Mouse (Mus musculus): Measurements from ENCODE around the gene I830077J02Rik.
"Not testable (repeated sequence)": the region's sequence is repeated elsewhere in the genome, so short reads cannot be mapped to it uniquely, and the experiment has no call there.

The I830077J02Rik gene

DNA sequence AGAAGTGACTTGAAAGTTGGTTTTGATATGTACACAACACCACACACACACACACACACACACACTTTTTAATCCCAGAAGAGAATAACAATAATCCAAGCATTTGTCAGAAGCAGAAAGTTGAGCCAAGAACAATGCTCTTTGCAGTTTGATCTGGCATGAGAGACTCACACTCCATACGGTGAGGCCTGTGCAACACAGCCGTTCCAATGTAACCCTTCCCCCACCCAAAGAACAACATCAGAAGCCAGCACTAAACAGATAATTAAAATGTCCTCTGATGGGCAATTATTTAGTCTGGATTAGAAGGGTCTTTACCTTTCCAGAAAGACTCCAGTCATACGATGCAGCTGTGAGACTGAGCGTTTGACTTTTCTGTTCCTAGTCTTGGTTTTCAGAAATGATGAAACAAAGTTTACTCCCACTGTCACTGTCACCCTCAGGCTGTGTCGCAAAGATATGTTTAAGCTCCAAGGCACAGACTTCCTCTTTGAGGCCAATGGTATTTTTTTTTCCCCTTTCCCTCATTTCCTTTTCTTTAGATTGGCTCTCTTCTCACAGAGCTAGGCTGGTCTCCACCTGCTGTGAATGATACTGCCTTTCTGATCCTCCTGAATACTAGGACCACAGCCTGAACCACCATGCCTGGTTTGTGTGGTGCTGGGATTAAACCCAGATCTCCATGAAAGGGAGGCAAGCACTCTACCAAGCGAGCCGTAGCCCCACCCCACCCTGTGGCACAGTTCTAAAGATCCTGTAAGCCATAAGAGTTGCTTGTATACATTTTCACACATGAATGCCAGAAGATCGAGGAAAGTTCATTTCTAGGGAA is at the start of gene I830077J02Rik:
Gene I830077J02Rik (minus strand): TSS at position 425 of the 832 bp plus-strand sequence.
- no peak for DNase-seq (ENCODE audit: low spot score in 2 of 2)

DNA sequence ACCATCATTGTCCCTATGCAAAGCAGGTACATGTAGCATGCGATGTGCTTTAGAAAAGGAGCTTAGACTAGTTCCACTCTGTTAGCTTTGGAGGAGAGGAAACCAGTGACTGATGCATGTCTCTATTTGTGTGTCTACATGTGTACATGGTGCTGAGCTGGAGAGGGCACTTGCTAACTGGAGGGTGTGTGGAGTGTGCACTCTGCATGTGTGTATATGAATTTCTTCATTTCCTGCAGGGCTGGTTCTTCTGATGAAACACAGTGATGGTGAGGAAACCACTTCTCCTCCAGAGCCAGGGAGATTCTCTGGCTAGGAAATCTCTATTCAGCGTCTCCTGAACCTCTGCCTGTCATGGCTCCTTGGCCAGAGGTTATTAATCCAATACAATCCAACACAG is 41.7 kb upstream of the I830077J02Rik start:
- DNase-seq (ENCODE audit: low spot score in 2 of 2) = no peak

DNA sequence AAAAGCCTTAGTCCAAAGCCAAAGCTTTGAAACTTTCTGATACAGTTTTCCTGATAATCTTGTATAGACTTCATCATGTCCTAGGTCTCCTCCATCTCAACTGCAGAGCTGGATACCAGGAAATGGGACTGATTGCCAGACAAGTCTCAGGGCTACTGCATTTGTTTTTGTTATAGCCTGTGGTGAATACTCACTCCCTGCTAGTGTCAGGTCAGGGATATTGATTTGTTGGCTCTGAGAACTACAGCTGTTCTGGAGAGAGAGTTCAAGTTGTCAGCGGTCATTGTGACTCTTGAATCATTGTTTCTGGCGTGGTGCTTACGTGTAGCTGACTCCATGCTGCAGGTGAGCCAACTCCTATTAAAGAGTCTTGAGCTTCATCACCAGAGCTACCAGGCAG is 40.9 kb upstream of the I830077J02Rik start, which contains the start of gene Ovgp1:
Gene Ovgp1 (plus strand): TSS at position 301 of the 400 bp plus-strand sequence.
- DNase-seq (ENCODE audit: low spot score in 2 of 2) = no peak

DNA sequence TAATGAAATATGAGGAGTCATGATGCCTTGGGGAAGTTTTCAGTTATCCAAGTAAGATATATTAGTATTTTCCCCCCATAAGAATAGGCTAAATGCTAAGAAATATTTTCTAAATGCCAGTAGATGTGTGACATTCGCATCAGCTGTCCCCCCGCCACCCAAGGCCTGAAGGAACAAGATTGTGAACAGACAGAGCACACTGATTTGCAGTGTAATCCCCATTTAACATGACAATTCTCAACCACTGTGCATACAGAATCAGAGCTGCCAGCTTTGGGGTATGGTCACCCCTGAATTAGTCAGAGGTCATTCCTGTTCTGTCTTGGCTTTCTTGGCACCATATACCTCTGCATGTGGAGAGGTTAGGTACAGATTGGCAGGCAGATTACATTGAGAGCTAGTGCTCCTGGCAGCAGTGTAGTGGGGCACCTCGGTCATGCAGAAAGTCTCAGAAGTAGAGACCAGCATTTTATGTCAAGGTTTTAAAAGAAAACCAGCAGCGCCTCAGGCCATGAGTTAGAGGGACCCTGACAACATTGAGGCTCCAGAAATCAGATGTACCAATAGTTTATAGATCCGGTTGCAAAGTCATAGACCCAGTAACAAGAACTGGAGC is 39.5 kb upstream of the I830077J02Rik start:
- DNase-seq (ENCODE audit: low spot score in 2 of 2) = no peak

DNA sequence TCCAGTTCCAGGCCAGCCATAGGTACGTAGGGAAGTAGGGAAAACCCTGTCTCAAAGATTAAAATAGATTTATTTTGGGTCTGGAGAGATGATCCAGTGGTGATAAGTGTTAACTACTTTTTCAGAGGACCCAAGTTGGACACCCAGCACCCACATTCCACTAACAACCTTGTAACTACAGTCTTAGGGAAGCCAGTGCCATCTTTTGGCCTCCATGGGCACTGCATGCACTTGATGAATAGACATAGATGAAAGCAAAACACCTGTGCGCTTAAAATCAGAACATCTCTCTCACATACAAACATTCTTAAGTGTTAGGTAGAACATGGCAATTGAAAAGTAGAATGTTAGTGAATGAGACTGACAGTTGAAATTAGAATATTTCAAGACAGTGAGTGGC is 28.2 kb upstream of the I830077J02Rik start:
- no peak for DNase-seq (ENCODE audit: low spot score in 2 of 2)

DNA sequence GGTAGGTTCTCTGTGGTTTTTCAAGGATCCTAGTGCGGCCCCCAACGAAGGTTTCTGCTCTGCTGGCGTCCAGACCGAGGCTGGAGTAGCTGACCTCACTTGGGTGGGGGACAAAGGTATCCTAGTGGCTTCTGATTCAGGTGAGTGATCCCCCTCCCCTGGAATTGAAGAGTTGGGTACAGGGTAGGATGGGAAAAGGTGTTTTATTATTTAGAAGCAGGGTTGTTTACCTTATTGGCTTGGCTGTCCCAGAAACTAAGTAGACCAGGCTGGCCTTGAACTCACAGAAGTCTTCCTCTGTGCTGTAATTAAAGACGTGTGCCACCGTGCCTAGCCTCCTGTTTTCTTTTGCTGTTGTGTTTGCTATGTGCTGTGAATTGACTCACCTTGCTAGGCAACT is 27.5 kb upstream of the I830077J02Rik start, which contains the start of gene Atp5f1:
Gene Atp5f1 (minus strand): TSS at position 101 of the 400 bp plus-strand sequence.
- DNase-seq (ENCODE audit: low spot score in 2 of 2) = no peak

DNA sequence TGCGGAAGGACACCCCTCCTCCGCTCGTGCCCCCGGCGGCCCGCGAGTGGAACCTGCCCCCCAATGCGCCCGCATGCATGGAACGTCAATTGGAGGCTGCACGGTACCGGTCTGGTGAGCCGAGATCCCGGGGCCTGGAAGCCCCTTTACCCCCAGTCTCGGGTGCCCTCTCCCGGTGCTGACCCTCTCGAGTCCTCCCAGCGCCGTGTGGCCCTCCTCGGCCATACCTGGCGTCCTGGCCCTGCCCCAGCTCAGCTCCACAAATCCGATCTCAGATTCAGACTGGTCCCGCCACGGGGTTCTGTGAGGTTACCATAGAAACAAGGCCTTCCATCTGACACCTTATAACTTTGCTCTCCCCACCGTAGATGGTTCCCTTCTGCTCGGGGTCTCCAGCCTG is 27.1 kb upstream of the I830077J02Rik start:
- no peak for DNase-seq (ENCODE audit: low spot score in 2 of 2)

DNA sequence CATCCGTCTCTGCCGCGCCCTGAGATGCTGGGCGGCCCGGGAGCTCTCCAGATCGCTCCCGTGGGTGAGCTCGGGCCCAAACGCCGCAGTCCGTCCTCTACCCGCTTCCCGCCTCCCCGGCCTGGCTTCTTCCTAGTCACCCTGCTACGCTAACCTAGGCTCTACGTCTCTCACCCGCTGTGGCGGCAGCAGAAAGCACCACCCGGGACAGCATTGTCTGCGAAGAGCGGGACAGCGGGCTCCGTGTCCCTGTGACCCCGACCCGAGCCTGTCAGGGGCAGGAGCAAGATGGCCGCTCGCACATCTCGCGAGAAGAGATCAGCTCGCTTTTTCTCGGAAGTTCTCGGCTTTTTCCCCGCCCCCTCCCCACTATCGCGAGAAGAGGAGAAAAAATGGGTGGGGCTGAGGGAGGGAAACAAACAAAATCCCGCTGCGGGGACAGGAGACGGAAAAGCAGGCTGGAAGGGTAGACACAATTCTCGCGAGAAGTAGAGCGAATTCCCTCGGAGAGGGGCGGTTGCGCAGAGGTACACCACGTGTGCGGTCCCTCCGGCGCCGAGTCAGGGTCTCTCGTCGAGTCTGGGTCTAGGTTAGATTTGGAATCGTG is 26.6 kb upstream of the I830077J02Rik start, which contains the start of gene Wdr77:
Gene Wdr77 (plus strand): TSS at position 396 of the 607 bp plus-strand sequence.
- peak; percentile 94 for DNase-seq (ENCODE audit: low spot score in 2 of 2)

DNA sequence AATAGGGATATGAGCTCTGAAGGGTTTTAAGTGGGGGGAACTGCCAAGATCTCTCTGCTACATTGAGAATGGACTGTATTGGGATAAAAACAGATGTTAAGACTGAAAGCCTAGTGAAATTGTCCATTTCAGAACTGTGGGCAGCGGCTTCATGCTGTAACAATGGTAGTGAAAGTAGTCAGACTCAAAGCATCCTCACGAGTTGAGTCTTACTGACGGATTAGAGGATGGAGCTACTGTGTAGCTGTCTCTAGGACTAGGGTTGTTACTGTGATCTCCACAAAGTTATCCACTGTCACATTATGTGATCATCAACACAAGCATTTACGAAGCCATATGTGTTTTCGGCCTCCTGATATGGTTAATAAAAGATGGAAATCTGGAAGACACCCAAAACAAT is 25.7 kb upstream of the I830077J02Rik start:
- DNase-seq (ENCODE audit: low spot score in 2 of 2) = no peak

DNA sequence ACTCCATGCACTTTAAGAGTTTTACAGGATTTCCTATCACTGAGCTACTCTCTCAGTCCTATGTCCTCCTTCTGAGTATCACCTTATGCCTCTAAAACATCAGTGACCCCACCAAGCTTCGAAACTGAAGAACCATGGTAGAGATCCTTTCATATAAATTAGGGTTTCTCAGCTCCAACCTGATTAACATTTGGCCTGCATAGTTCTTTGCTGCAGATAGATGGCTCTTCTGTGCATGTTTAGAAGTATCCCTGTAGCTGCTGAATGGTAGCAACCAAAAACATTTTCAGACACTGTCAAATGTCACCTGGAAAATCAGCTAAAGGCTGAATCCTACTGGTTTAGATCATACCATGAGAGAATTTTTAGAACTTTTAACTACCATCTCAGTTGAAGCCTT is 24.8 kb upstream of the I830077J02Rik start:
- no peak for DNase-seq (ENCODE audit: low spot score in 2 of 2)

DNA sequence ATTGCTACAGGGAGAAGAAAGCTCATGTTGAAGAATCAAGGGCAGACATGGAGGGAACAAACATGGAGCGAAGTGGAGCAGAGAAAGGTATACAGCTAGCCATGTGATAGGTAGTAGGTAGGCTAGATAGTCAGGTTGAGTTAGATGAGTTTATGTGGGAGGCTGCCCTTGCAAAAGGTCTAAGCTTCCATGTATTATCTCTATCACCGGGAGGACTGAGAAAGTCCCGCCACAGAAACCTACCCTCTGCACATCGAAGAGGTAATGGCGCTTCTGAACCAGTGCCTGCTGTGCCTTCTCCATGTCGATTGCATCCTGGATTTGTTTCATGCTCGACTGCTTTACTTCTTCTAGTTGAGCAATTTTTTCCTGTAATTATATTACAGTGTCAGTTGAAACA is 18.9 kb upstream of the I830077J02Rik start:
- DNase-seq (ENCODE audit: low spot score in 2 of 2) = no peak

DNA sequence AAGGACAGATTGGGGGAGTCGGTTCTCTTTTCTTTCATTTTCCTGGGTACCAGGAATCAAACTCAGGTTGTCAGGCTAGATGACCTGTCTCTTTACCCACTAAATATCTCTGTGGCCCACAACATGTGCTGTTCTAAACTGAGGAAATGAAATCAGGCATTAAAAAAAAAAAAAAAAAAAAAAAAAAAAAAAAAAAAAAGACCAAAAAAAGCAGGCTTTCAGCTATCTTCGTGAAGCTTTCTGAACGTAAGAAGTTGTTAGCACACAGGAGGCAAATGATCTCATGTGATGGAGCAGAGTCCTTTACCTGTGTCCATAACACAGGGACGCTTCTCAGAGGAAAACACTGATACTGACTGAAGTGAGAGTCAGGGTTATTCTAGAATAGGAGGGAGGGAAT is 3.6 kb upstream of the I830077J02Rik start:
- DNase-seq (ENCODE audit: low spot score in 2 of 2) = no peak

DNA sequence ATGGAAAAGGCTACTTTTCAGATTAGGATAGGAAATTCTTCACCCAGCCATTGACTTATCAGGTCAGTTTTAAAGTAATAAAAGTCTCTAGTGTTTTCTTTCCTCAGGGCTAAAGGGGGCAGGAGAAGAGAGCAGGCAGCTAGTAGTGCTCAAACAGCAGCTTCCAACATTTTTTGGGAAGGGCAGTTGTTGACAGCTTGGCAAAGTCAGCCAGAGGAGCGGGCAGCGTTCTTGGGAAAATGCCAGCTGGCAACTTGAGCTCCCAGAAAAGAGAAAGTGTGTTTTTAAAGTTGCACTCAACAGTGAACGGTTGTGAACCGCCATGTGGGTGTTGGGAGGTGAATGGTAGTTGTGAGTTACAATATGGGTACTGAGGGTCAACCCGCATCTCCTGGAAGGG is 2.6 kb upstream of the I830077J02Rik start:
- no peak for DNase-seq (ENCODE audit: low spot score in 2 of 2)

DNA sequence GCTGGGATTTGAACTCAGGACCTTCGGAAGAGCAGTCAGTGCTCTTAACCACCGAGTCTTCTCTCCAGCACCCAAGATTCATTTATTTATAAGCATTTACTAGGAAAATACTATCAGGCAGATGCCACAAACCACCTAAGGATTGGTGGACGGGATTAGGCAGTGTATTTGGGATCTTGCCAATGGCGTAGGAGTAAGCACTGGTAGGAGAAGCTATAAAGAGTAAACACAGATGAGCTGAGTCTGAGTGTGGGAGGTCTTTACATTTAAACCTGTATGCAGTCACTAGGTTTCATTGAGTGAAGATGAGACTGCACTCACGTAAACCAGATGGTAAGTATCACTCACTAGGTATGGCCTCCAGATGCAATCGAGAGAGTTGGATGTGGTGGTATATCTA is 1.5 kb upstream of the I830077J02Rik start:
- DNase-seq (ENCODE audit: low spot score in 2 of 2) = no peak

DNA sequence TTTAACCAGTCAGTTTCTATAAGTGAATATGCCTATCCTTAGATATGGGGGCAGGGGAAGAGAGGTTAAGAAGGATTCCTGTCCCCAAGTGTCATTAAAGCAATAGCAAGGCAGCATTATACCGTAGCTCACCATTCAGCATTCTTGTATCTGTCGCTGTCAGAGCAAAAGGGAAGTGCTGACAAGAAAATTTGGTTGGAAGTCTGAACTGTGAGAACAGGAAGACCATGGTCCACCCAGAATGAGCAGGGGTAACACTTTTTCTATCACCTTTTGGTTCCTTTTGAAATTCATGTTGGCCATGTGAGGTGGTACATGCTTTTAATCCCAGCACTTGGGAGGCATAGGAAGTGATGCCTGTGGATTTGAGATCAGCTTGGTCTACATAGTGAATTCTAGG is 1.4 kb downstream of the I830077J02Rik start:
- no peak for DNase-seq (ENCODE audit: low spot score in 2 of 2)

DNA sequence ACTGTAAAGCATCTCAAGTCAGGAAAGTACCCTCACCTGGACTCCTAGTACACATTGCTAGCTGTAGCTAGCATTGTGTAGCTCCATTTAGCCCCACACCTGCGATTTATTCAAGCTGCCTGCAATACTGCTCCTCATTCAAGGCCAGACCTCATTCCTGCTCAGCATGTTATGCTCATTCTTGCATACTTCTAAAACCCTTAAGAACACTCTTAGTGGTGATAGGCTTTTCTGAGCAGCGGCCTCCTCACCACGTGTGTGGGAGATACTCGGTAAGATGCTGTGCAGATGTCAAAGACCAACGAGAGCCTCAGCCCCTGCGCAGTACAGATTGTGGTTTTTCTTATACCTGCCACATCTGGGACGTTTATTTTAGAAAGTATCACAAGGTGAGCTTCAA is 2.6 kb downstream of the I830077J02Rik start:
- no peak for DNase-seq (ENCODE audit: low spot score in 2 of 2)

DNA sequence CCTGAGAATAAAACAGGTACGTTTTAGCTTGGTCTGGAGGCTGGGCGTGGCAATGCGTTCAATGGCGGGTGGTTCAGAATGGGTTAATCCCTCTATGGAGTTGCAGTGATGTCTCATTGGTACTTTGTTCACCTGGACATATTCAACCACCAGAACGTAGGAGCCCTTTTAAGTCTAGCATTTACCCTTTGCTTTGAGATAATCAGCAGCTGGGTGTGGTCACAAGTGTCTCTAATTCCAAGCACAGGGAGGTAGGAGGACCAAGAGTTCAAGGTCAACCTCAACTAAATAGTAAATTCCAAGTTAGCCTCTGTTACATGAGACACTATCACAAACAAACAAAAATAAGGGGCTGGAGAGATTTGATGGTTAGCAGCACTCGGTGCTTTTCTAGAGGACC is 3.7 kb downstream of the I830077J02Rik start:
- no peak for DNase-seq (ENCODE audit: low spot score in 2 of 2)

DNA sequence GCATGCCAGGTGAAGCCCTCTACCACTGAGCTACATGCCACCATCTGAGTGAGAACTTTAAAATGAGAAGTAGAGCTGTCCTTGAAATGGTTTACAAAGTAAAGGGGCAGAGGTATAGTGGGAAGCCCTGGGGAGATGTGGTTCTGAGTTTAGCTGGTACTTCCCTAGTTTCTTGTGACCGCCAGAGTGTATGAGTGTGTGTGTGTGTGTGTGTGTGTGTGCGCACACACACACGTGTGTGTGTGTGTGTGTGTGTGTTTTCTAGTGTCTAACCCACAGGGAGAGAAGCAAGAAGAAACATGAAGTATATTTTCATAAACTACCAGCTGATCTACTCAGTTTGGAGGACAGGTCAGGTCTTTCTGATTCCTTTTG is 4.3 kb downstream of the I830077J02Rik start:
- no peak for DNase-seq (ENCODE audit: low spot score in 2 of 2)

DNA sequence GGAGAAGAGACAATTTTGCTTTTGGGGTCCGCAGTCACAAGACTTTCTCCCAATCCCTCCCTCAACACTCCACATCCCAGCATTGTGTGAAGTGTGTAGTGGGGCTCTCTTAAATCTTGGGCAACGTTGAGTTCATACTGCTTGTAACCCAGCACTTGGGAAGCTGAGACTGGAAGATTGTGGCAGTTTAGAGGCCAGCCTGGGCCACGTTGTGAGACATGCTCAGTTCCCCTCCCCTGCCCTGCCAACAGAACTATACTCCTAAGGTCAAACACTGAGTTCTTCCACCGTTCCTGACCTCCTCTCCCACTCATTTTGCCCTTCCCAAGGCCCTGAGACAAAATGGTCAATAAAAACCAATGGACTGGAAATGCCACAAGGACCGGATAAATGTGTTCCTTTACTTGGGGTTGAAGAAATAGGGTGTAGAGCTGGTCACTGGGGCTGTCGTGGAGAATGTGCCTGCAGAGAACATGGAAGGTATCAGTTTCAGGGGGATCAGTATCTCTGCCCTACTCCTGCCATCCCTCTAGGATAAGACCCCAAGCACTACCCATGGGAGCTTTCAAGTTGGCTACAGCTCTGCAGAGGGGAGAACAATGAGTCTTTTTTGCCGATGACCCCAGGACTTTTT is 4.8 kb downstream of the I830077J02Rik start:
- DNase-seq (ENCODE audit: low spot score in 2 of 2) = no peak

DNA sequence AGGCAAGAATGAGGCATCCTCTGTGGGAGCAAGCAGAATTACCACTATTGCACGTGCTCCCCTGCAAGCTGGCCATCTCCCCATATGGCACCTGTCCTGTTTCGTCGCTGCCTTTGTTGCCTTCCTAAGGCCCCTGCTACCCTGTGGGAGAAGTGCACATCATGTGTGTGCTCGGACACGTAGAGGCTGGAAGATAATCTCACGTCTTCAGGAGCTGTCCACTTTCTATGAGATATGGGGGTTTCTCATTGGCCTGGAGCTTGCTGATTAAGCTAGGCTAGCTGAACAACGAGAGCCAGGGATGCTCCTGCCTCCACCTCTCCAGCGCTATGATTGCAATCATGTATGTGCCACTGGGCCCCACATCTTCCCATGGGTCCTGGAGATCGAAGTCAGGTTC is 7.8 kb downstream of the I830077J02Rik start:
- no peak for DNase-seq (ENCODE audit: low spot score in 2 of 2)

DNA sequence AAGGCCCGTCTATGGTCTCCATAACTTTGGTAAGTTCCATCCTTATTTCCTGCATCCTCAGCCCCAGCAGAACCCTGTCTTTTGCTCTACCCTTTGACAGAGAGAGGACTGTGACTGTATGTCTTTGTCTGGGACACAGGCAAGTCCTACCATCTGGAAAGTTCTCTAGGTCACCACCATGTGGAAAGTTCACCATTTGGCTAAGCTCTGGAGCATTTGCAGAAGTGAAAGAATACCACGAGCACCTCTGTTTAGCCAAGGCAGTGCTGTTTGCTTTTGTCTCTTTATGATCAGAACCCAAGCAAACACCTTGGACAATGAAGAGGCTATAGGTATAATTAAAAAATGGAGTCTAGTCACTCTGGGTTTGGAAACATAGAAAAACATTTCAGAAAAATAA is 10.5 kb downstream of the I830077J02Rik start:
- no peak for DNase-seq (ENCODE audit: low spot score in 2 of 2)

DNA sequence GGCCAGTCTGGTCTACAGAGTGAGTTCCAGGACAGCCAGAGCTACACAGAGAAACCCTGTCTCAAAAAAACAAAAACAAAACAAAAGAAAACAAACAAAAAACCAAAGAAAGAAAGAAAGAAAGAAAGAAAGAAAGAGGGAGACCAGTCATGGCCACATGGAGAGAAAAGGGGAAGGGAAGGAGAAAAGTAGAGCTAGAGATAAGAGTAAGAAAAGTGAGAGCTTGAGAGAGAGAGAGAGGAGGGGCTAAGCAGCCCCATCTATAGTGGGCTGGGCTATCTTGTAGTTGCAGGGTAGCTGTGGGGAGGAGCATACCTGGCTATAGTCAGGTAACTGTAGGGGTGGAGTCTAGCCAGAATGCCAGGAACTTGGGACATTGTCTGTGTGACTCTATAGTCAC is 11.7 kb downstream of the I830077J02Rik start:
- DNase-seq (ENCODE audit: low spot score in 2 of 2) = not testable (repeated sequence)
